Mouse (Mus musculus) small intestine, adult 2 months (tissue): Measurements from ENCODE around the gene Rap1gap2.

Experiments
- CTCF ChIP-seq: fragments of 200-500 bp; IDR thresholded peaks from 2 replicates; pipeline ENCODE4 v1.5.1; 2012; ENCODE audit warnings: low read depth, mild to moderate bottlenecking, control low read depth, inconsistent platforms, low read length, moderate library complexity, mixed read lengths; ENCODE audit not compliant: insufficient replicate concordance, insufficient read length; ENCODE audit errors: extremely low read depth
- POLR2A ChIP-seq: fragments of 200-500 bp; IDR thresholded peaks from 2 replicates; pipeline ENCODE4 v1.6.1; 2012; ENCODE audit warnings: low read depth, mild to moderate bottlenecking, control low read depth, inconsistent platforms, low read length, moderate library complexity

DNA sequence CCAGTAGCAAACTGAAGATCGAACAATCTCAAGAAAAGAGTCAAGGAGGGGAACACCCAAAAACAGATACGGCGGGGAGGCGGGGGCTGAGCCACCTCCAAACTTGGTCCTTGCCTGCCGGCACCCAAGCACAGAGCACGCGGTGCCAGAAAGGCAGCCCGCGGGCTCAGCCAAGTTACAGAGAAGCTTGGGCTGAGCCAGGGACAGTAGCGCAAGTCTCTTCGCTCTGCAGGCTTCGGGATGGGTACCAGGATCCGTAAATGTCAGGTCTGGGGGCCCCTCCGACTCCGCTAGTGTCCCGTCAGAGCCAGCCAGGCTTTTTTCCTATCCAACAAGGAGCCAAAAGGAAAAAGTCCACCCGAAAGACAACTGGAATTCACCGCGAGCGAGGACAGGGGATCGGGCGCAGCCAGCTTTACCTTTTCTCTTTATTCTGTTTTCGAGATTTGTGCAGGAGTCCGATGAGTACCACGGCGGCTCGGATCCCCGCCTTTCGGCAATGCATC, 88.7 kb downstream of the Rap1gap2 start:
- TF ChIP-seq POLR2A (no peak), CTCF (no peak)
